Mouse (Mus musculus) cerebellum, adult 2 months (tissue): ENCODE data around the gene Cacna1d.

Experiments
- CTCF ChIP-seq: fragments of 200-500 bp; IDR thresholded peaks from 2 replicates; pipeline ENCODE4 v1.5.1; 2011; ENCODE audit warnings: low read depth, mild to moderate bottlenecking, control low read depth, low read length, moderate library complexity, borderline replicate concordance; ENCODE audit not compliant: insufficient read depth
- POLR2A ChIP-seq: fragments of 200-500 bp; IDR thresholded peaks from 2 replicates; pipeline ENCODE4 v1.6.1; 2011; ENCODE audit warnings: low read length, control low read depth, borderline replicate concordance; ENCODE audit not compliant: insufficient read depth

DNA sequence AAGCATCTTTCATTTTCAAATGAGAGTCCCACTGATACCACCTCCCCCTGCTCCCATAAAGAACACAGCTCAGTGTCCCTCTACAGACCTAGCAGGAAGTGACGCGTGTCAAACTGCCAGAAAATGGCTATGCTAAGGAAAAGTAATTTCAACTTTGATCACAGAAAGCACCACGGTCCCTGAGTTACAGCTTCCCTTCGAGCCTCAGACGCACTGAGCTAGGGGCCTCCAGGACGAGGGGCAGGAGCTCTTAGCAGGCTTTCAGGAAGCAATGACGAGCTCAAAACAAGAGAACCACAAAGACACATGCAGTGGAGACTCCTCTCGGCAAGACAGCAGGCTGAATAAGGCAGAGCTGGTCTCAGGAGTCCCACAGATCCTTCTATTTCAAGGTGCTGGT lies 243.1 kb downstream of the Cacna1d start:
- TF ChIP-seq POLR2A (no peak), CTCF (no peak)
